Mouse (Mus musculus): Measurements from ENCODE around the gene Abhd8. TPM values are rescaled to one million over a fixed set of nuclear protein-coding genes. Genes with fewer than 3 reads are reported as not detected.

Abhd8 gene
- 43.3 and 44.7 TPM in 2 replicates for total RNA-seq (2021)
- long read RNA-seq, experiment 1, transcript Abhd8-201 (5 exons, 1,978 nt) = major isoform, 156 of 174 reads
- long read RNA-seq, experiment 1, transcript Abhd8-202 (3 exons, 800 nt) = minor isoform, 5 of 174 reads
- long read RNA-seq, experiment 1, partial matches to known transcripts = 5 of 174 reads
- long read RNA-seq, experiment 1, other reads (novel, unspliced or antisense) = 8 of 174 reads
- long read RNA-seq, experiment 2, transcript Abhd8-201 (5 exons, 1,978 nt) = major isoform, 84 of 94 reads
- long read RNA-seq, experiment 2, partial matches to known transcripts = 2 of 94 reads
- long read RNA-seq, experiment 2, other reads (novel, unspliced or antisense) = 7 of 94 reads

DNA sequence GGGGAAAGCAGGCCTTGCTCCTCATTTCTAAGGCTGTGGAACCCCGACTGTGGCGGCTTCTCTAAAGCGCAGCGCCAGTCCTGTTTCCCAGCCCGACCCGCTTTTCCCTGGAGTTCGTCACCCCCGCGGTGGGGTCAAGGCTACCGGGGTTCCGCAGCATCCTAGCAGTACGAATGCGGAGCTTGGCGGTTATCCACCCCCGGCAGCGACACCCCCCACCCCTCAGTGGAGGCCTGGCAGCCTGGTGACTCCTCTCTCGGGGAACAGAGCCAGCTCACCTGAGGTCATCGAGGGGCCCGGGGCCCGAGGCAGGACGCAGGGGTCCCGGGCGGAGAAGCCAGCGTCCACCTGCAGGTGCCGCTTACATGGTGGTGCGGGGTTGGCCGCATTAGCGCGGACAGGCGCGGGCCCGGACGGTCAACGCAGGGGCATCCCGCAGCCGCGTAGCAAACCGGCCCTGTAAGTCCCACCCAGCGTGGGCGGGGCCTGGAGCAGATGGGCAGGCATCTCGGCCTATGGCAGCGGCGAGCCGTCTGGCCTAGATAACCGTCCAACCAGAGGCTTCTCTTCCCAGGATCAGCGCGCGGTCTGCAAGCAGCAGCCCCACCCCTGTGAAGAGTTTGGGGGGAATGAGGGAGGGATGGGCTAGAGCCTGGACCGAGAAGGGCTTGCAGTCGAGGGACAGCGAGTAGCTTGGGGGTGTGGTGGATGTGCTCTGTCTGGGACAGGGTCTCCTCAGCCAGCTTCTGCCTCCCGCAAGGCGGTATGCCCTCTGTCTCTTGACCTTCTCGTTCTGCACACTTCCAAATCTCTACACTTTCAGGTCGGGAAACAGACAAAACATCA lies at the start of gene Abhd8:
TSS of gene Abhd8 (minus strand) at position 468 of the 846 bp plus-strand sequence.
- DNase-seq = peak; percentile 98

GRCm38 (mm10) chr8:71511644-71512043 lies 48.2 kb upstream of the Abhd8 start, which contains the start of gene Plvap:
TSS of gene Plvap (minus strand) at chr8:71511752.
- peak; percentile 38 for DNase-seq

GRCm38 (mm10) chr8:71509316-71509715 lies 45.9 kb upstream of the Abhd8 start:
- no peak for DNase-seq

- peak; percentile 90 for DNase-seq
Measured at GRCm38 (mm10) chr8:71507589-71508104, 44.2 kb upstream of the Abhd8 start.

GRCm38 (mm10) chr8:71505979-71506378 lies 42.5 kb upstream of the Abhd8 start:
- DNase-seq = no peak

DNA sequence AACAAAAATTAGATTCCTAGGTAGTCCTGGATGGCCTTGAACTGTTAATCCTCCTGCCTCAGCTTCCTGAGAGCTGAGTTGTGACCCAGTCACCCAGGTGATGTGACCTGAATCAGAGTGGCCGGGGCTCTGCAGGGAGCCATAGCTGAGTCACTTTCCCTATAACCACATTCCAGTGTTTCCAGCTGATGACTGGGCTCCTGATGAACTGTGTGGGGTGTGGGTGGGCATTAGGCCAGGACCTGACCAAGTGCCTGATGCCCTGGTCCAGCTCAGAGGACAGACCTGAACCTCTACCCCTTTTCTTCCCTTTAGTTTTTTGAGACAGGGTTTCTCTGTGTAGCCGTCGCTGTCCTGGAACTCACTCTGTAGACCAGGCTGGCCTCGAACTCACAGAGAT lies 41.9 kb upstream of the Abhd8 start:
- no peak for DNase-seq

- DNase-seq = no peak
Measured at GRCm38 (mm10) chr8:71504349-71504748, 40.9 kb upstream of the Abhd8 start.

GRCm38 (mm10) chr8:71498816-71499690 lies 35.6 kb upstream of the Abhd8 start:
- DNase-seq = peak; percentile 65

- peak; percentile 68 for DNase-seq
Measured at GRCm38 (mm10) chr8:71497881-71498501, 34.5 kb upstream of the Abhd8 start.

DNA sequence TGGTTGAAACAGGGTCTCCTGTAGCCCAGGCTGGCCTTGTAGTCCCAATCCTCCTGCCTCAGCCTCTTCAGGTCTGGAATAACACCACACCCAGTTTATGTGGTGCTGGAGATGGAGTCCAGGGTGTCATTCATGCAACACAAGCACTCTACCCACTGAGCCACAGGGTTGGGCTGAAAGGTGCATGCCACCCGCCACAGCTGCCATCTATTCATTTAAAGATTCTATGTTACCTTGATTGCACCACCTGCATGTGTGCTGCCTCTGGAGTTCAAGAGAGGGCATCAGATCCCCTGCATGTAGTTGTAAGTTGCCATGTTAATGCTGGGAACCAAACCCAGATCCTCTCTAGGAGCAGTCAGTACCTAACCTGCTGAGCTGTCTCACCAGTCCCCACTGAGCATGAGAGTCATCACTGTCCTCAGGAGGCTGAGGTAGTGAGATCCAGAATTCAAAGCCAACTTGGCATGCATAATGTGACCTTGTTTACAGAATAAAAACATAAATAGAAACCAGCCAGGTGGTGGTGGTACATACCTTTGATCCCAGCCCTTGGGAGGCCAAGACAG lies 33.7 kb upstream of the Abhd8 start:
- DNase-seq = no peak

GRCm38 (mm10) chr8:71496481-71496880 lies 33.0 kb upstream of the Abhd8 start:
- DNase-seq = peak; percentile 99

- no peak for DNase-seq
Measured at GRCm38 (mm10) chr8:71495811-71496210, 32.4 kb upstream of the Abhd8 start.

GRCm38 (mm10) chr8:71495039-71495438 lies 31.6 kb upstream of the Abhd8 start:
- DNase-seq = peak; percentile 93

DNA sequence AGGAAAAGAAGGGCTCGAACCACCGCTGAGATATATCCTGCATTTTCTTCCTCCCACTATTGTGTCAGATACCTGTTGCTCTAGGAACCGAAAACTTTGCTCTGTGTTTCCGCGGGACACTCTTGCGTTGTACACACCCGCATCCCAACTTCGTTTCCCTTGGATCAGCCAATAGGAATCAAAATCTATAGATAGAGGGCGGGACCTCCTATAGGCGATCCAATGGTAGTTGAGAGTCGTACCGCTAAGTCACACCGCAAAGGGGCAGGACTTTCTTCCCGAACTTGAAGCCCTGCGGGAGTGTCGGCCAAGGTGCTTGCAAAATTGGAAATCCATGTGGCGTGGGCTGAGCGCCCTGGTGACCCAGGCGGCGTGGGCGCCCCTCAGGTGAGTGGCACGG lies 25.0 kb upstream of the Abhd8 start:
- peak; percentile 92 for DNase-seq

GRCm38 (mm10) chr8:71487691-71488445 lies 24.4 kb upstream of the Abhd8 start, which contains the start of gene Gtpbp3:
TSS of gene Gtpbp3 (plus strand) at chr8:71488103.
- DNase-seq = peak; percentile 91

- no peak for DNase-seq
Measured at GRCm38 (mm10) chr8:71486136-71486529, 22.7 kb upstream of the Abhd8 start.

DNA sequence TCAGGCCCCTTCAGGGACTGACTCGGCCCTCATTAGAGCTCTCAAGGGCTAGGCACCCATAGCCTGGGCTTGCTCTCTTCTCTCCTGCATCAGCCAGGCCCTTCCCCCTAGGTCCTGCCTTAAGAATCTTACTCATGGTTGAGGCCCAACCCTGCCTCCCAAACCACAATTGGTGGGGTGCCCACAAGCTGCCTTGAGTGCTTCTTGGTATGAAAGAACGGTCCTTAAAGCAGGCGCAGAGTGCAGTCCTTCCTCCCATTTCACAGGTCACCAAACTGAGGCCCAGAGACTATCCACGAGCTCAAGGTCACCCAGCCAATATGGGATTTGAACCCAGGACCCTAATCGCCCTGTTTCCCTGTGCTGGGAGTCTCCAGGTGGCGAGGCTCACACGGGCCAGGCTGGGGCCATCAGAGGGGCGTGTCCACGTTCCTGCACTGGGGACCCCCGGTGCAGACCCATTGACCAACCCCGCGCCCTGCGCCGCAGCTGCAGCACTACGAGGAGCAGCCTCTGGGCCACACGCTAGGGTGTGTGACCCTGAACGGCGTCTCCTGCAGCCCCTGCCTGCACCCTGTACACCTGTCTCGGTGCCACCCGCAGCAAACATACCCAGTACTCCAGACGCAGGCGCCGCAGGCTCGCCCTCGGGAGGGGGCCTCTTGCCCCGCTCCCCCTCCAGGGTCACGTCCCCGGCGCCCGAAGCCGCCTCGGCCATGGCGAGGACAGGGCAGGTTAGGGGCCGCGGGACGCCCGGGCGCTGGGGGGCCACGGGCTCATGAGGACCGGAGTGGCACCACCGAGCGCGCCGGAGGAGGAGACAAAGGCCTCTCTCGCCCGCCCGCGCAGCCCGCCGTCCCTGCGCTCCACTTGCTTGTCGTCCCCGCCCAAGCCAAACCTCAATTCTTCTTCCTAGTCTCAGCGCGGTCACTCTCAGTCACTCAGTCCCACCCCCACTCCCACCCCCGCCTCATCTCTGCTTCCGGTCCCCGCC lies 22.0 kb upstream of the Abhd8 start, which contains the start of gene Ano8:
TSS of gene Ano8 (minus strand) at position 822 of the 994 bp plus-strand sequence.
- peak; percentile 93 for DNase-seq

DNA sequence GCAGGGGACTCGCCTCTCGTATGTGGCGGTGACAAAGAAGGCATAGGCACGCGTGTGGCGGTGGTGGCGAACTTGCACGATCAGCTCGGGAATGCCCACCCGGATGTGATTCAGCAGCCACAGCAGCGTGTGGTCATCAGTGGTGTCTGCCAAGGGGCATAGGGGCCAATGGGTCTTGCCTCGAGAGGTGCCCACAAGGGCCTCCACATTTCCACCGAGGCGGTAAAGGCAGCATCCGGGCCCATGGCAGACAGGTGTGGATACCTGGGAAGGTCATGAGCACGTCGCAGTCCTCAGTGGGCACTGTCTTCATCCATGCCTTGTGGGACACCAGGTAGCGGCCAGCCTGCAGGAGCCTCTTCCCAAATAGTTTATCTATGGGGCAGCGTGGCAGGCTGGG lies 21.3 kb upstream of the Abhd8 start:
- DNase-seq = no peak

DNA sequence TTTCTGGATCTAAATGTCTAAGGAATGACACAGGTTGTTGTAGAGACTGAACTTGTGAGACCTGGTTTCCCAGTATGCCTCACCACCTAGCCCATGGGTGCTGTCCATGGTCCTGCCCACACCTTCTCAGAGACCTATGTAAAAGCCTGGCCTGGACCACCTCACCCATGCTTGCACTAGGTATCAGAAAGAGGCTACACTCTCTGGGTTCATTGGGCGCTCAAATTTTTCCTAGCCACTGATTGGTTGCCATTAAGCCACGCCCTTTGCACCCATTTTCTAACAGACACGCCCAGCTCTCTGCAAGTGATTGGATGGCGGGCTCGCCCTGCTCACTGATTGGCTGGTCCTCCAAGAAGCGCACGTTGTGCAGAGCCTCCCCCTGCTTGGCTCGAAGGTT lies 20.5 kb upstream of the Abhd8 start:
- DNase-seq = peak; percentile 49

Measured in adrenal gland, postnatal 14 days (tissue).